Comparison of ENCODE assay signal across 8 mouse cellular contexts in the genomic region with DNA sequence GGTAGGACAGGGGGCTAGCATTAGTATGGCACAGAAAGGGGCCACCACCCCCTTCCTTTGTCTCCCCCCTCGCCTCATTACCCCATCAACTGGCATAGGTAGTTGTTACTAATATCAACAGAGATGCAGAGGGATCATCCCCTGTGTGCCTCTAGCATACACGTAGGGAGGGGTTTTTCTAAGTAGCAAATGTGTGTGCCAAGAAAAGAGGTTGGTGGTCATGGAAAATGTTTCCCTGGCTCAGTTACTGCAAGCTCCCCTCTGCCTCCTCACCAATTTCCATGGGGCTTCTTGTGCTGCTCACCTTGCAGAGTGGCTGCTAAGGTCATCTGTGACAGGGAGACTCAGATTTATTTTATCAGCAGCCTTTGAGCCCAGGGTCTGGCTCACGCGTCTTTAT. TPM values are rescaled to one million over a fixed set of nuclear protein-coding genes. Genes with fewer than 3 reads are reported as not detected.
A peak's percentile ranks its signal among the peaks of the same experiment; 100 is the strongest.
DNase-seq lines count a peak whose midpoint lies in the region; ATAC-seq lines count a peak whose summit lies in the region.

No protein-coding gene starts in this region.

- H3K36me3 ChIP-seq in heart, embryonic 14.5 days (ENCODE audit: control insufficient read depth, insufficient read depth, low read length) = peaks cover 43% of the 10 kb centered on the region
- H3K36me3 ChIP-seq in liver, embryonic 12.5 days = peaks cover 25% of the 10 kb centered on the region

- peak; percentile 44 to 82 for DNase-seq in adrenal gland, adult (ENCODE audit: inconsistent age in 2 of 2, low spot score in 1 of 2)
- no peak for DNase-seq in adrenal gland, postnatal 36 days
- DNase-seq in 3134 (ENCODE audit: extremely low read depth, insufficient read length, low spot score) = peak; percentile 32
- no peak for DNase-seq in right cerebral cortex, adult 2 months (ENCODE audit: low spot score in 2 of 2)

- peak overlapping the region; percentile 84 to 97 for H3K4me3 ChIP-seq in heart, embryonic 14.5 days (ENCODE audit: control insufficient read depth in 1 of 2, insufficient read depth in 1 of 2, low read depth in 1 of 2, low read length in 2 of 2)
- H3K4me3 ChIP-seq in liver, embryonic 12.5 days = peak overlapping the region; percentile 58

- no peaks in the 10 kb centered on the region for H3K9me3 ChIP-seq in heart, embryonic 14.5 days (ENCODE audit: control insufficient read depth, low read length)
- H3K9me3 ChIP-seq in liver, embryonic 12.5 days (replicated peaks) = no peaks in the 10 kb centered on the region

- H3K9ac ChIP-seq in heart, embryonic 14.5 days (ENCODE audit: low read length) = peak overlapping the region; percentile 100
- peak overlapping the region; percentile 59 for H3K9ac ChIP-seq in liver, embryonic 12.5 days

- WGBS in heart, embryonic 14.5 days = 2% methylated on average over 4 of the region's 4 CpGs
- 26% methylated on average over 4 of the region's 4 CpGs for WGBS in liver, embryonic 12.5 days (ENCODE audit: insufficient replicate concordance)

- H3K27ac ChIP-seq in heart, embryonic 14.5 days (replicated peaks in 1 of 2; ENCODE audit: control insufficient read depth in 1 of 2, insufficient read depth in 1 of 2, low read depth in 2 of 2, low read length in 2 of 2) = peak overlapping the region; percentile 98 to 100
- H3K27ac ChIP-seq in liver, embryonic 12.5 days = no peak overlapping the region

- H3K27me3 ChIP-seq in heart, embryonic 14.5 days (ENCODE audit: control insufficient read depth, insufficient read depth, low read length) = no peaks in the 10 kb centered on the region
- H3K27me3 ChIP-seq in liver, embryonic 12.5 days (replicated peaks) = peaks cover 68% of the 10 kb centered on the region

- peak overlapping the region; percentile 84 for H3K4me2 ChIP-seq in heart, embryonic 14.5 days (ENCODE audit: low read length)
- H3K4me2 ChIP-seq in liver, embryonic 12.5 days = peak overlapping the region; percentile 63

- ATAC-seq in heart, embryonic 14.5 days (ENCODE audit: insufficient number of reproducible peaks, insufficient read depth, low FRiP score, low read depth) = no peak
- ATAC-seq in liver, embryonic 12.5 days = no peak
- ATAC-seq in megakaryocyte-erythroid progenitor cell, adult 5-6 weeks (replicated peaks; ENCODE audit: low FRiP score, low TSS enrichment, poor library complexity, severe bottlenecking) = no peak
- ATAC-seq in frontal cortex, adult (ENCODE audit: low TSS enrichment) = no peak

- peaks cover 51 to 74% of the 10 kb centered on the region in 2 experiments for H3K4me1 ChIP-seq in heart, embryonic 14.5 days (ENCODE audit: control insufficient read depth in 2 of 2, insufficient read depth in 2 of 2, low read length in 2 of 2)
- H3K4me1 ChIP-seq in liver, embryonic 12.5 days = peaks cover 43% of the 10 kb centered on the region

RNA-seq across cellular contexts. Expression of a gene that starts 2.6 kb away (rescaled TPM):
- total RNA-seq in adrenal gland, postnatal 36 days (2021) = 100 to 1,000 TPM; 219 to 385 TPM
- 33.5 and 36.3 TPM in 2 replicates for polyA plus RNA-seq in heart, embryonic 14.5 days (2014; fragmentation: Nextera tagmentation; extraction: Ambion mirVana)
- polyA plus RNA-seq in liver, embryonic 12.5 days (2016; fragmentation: Nextera tagmentation; extraction: Ambion mirVana) = 10.4 and 11.5 TPM in 2 replicates
- total RNA-seq in megakaryocyte-erythroid progenitor cell, adult 5-6 weeks (2014; fragmentation: Nextera tagmentation) = not detected in 2 replicates
- total RNA-seq in megakaryocyte-erythroid progenitor cell, adult 5-6 weeks (2017) = not detected in 2 replicates

Comparison
In these comparisons a context has a peak if more than half of its experiments do, and no peak if none do; other contexts are left out.
1. DNase-seq: peak in adrenal gland, adult (2 of 2) and 3134 (single experiment); none in adrenal gland, postnatal 36 days (0 of 2) and right cerebral cortex, adult 2 months (0 of 2).
2. RNA of a gene that starts 2.6 kb away (total RNA-seq): 219 to 385 TPM in adrenal gland, postnatal 36 days; not detected in megakaryocyte-erythroid progenitor cell, adult 5-6 weeks; every median in the first group is over 100 times any median in the second.